Mouse (Mus musculus) lung, embryonic 14.5 days (tissue): ENCODE data around the gene Eri3. TPM values are rescaled to one million over a fixed set of nuclear protein-coding genes. Genes with fewer than 3 reads are reported as not detected.

ENCODE experiments used
- ATAC-seq: fragments of 200-750 bp; cut with Nextera tagmentation; 2 replicates; pipeline ENCODE4 v1.8.0; 2017; ENCODE audit warnings: mild to moderate bottlenecking, moderate TSS enrichment, moderate library complexity; ENCODE audit not compliant: insufficient read depth
- DNase-seq: peaks from one replicate; pipeline ENCODE4 v3.0.0-alpha.2; 2015
- H3K27ac ChIP-seq: fragments of 300-500 bp; sonication (generic); 2 replicates; pipeline ENCODE4 v1.5.1; 2014; ENCODE audit warnings: low read depth, mild to moderate bottlenecking, moderate library complexity
- H3K27me3 ChIP-seq: fragments of 300-500 bp; sonication (generic); 2 replicates; pipeline ENCODE4 v1.6.1; 2014; ENCODE audit warnings: low read length, control low read depth; ENCODE audit not compliant: insufficient read depth
- H3K36me3 ChIP-seq: fragments of 300-500 bp; sonication (generic); 2 replicates; pipeline ENCODE4 v1.6.1; 2014; ENCODE audit warnings: control low read depth; ENCODE audit not compliant: insufficient read depth
- H3K4me1 ChIP-seq: fragments of 300-500 bp; sonication (generic); 2 replicates; pipeline ENCODE4 v1.6.1; 2014; ENCODE audit warnings: antibody characterized with exemption, control low read depth; ENCODE audit not compliant: insufficient read depth
- H3K4me2 ChIP-seq: fragments of 300-500 bp; sonication (generic); 2 replicates; pipeline ENCODE4 v1.6.1; 2014; ENCODE audit warnings: mild to moderate bottlenecking
- H3K4me3 ChIP-seq: fragments of 300-500 bp; sonication (generic); 2 replicates; pipeline ENCODE4 v1.5.1; 2014; ENCODE audit warnings: low read depth, low read length
- H3K9ac ChIP-seq: fragments of 300-500 bp; sonication (generic); 2 replicates; pipeline ENCODE4 v1.6.1; 2014
- H3K9me3 ChIP-seq: fragments of 300-500 bp; sonication (generic); 2 replicates; pipeline ENCODE4 v1.6.1; 2016; ENCODE audit warnings: low read depth, low read length, control low read depth
- CTCF ChIP-seq: IDR thresholded peaks from 2 replicates; pipeline ENCODE4 v1.5.1; 2016; ENCODE audit warnings: antibody characterized with exemption, low read depth
- WGBS: fragments of 180-500 bp; shearing (Covaris S2); extraction: QIAGEN DNeasy Blood & Tissue Kit; methylation state at CpG from one replicate; pipeline ENCODE4 v1.1.7; 2014; 5-methylcytosine and 5-hydroxymethylcytosine counted together
- polyA plus RNA-seq: library from polyadenylated mRNA; unstranded; fragments of >200 nt; fragmentation: Nextera tagmentation; extraction: Ambion mirVana; gene quantifications from 2 replicates; pipeline ENCODE4 v1.2.1, GENCODE M21; 2014

The Eri3 gene
- polyA plus RNA-seq, 1 experiment from 2014 or later = 173 TPM

- Histone ChIP-seq H3K36me3 (peaks cover 16% of the 10 kb centered on the region), H3K4me1 (no peaks in the 10 kb centered on the region), H3K9ac (no peak overlapping the region), H3K27ac (no peak overlapping the region), H3K27me3 (no peaks in the 10 kb centered on the region), H3K4me2 (no peak overlapping the region), H3K4me3 (no peak overlapping the region), H3K9me3 (no peaks in the 10 kb centered on the region)
- DNase-seq = peak; percentile 21
- TF ChIP-seq CTCF = no peak
- no peak for ATAC-seq
- WGBS = 60% methylated on average over 4 of the region's 4 CpGs
Measured at GRCm38 (mm10) chr4:117657646-117658045, 107.5 kb downstream of the Eri3 start.

GRCm38 (mm10) chr4:117658582-117659444 lies 108.6 kb downstream of the Eri3 start:
- Histone ChIP-seq H3K4me1 (no peaks in the 10 kb centered on the region), H3K9me3 (no peaks in the 10 kb centered on the region), H3K36me3 (peaks cover 14% of the 10 kb centered on the region), H3K27me3 (no peaks in the 10 kb centered on the region), H3K4me3 (no peak overlapping the region), H3K4me2 (no peak overlapping the region), H3K27ac (no peak overlapping the region), H3K9ac (no peak overlapping the region)
- ATAC-seq = peak; percentile 50; the same call in 1 of the 2 replicates
- 43% methylated on average over 14 of the region's 14 CpGs for WGBS
- peak; percentile 43 for TF ChIP-seq CTCF
- peak; percentile 57 for DNase-seq

DNA sequence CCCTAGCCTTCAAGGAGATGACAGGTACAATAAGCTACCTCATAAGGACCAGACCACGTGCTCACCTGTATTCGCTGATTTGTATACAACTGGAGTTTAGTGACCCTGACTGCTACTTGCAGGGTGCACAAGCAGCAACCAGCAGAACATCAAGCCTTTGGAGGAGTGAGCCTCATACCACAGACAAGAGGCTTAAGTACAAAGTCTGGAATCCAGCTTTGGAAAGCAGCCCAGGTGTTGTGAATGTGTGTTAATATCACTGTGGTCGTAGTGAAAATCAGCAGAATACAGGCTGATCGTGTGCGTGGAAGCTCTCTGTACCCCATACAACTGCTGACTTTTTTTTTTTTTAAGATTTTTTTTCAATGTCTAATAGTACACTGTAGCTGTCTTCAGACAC lies 109.8 kb downstream of the Eri3 start:
- H3K4me1 ChIP-seq = no peaks in the 10 kb centered on the region
- no peak overlapping the region for H3K4me2 ChIP-seq
- H3K9ac ChIP-seq = no peak overlapping the region
- H3K9me3 ChIP-seq = no peaks in the 10 kb centered on the region
- TF ChIP-seq CTCF = no peak
- DNase-seq (no peak), ATAC-seq (no peak)
- no peaks in the 10 kb centered on the region for H3K27me3 ChIP-seq
- peaks cover 14% of the 10 kb centered on the region for H3K36me3 ChIP-seq
- no peak overlapping the region for H3K4me3 ChIP-seq
- 88% methylated on average over 5 of the region's 5 CpGs for WGBS
- H3K27ac ChIP-seq = no peak overlapping the region

- no peak overlapping the region for H3K9ac ChIP-seq
- no peak overlapping the region for H3K27ac ChIP-seq
- H3K4me1 ChIP-seq = no peaks in the 10 kb centered on the region
- WGBS = 86% methylated on average over 10 of the region's 10 CpGs
- ATAC-seq (no peak), DNase-seq (no peak)
- TF ChIP-seq CTCF = no peak
- H3K4me3 ChIP-seq = no peak overlapping the region
- H3K36me3 ChIP-seq = peaks cover 7% of the 10 kb centered on the region; the same call in 1 of the 2 replicates
- H3K27me3 ChIP-seq = no peaks in the 10 kb centered on the region
- no peak overlapping the region for H3K4me2 ChIP-seq
- H3K9me3 ChIP-seq = no peaks in the 10 kb centered on the region
Measured at GRCm38 (mm10) chr4:117664411-117665137, 114.4 kb downstream of the Eri3 start.

- WGBS = 92% methylated on average over 7 of the region's 7 CpGs
- no peak for DNase-seq
- Histone ChIP-seq H3K9me3 (no peaks in the 10 kb centered on the region), H3K4me3 (no peak overlapping the region), H3K9ac (no peak overlapping the region), H3K4me1 (no peaks in the 10 kb centered on the region), H3K27me3 (no peaks in the 10 kb centered on the region), H3K36me3 (peaks cover 7% of the 10 kb centered on the region; the same call in 1 of the 2 replicates), H3K4me2 (no peak overlapping the region), H3K27ac (no peak overlapping the region)
- TF ChIP-seq CTCF = no peak
- no peak for ATAC-seq
Measured at GRCm38 (mm10) chr4:117665531-117665930, 115.4 kb downstream of the Eri3 start.

- TF ChIP-seq CTCF = no peak
- Histone ChIP-seq H3K9ac (no peak overlapping the region), H3K36me3 (peaks cover 5% of the 10 kb centered on the region; the same call in 1 of the 2 replicates), H3K9me3 (no peaks in the 10 kb centered on the region), H3K4me3 (no peak overlapping the region), H3K27ac (no peak overlapping the region), H3K4me1 (no peaks in the 10 kb centered on the region), H3K27me3 (no peaks in the 10 kb centered on the region), H3K4me2 (no peak overlapping the region)
- DNase-seq (no peak), ATAC-seq (no peak)
- WGBS = 73% methylated on average over 8 of the region's 8 CpGs
Measured at GRCm38 (mm10) chr4:117666054-117666453, 115.9 kb downstream of the Eri3 start.

- Histone ChIP-seq H3K9ac (no peak overlapping the region), H3K9me3 (no peaks in the 10 kb centered on the region), H3K36me3 (peaks cover 25% of the 10 kb centered on the region), H3K4me1 (no peaks in the 10 kb centered on the region), H3K4me3 (no peak overlapping the region), H3K27ac (no peak overlapping the region), H3K27me3 (no peaks in the 10 kb centered on the region), H3K4me2 (no peak overlapping the region)
- 72% methylated on average over 7 of the region's 7 CpGs for WGBS
- no peak for DNase-seq
- ATAC-seq = no peak
- no peak for TF ChIP-seq CTCF
Measured at GRCm38 (mm10) chr4:117669874-117670273, 119.7 kb downstream of the Eri3 start.
